Mouse (Mus musculus) induced T-regulatory cell, adult 2 months (primary cell): ENCODE data around the gene Zcchc13.

Source experiments
- DNase-seq: peaks from one replicate; pipeline ENCODE4 v3.0.0-alpha.2; 2012; ENCODE audit warnings: low read depth

The Zcchc13 gene

DNA sequence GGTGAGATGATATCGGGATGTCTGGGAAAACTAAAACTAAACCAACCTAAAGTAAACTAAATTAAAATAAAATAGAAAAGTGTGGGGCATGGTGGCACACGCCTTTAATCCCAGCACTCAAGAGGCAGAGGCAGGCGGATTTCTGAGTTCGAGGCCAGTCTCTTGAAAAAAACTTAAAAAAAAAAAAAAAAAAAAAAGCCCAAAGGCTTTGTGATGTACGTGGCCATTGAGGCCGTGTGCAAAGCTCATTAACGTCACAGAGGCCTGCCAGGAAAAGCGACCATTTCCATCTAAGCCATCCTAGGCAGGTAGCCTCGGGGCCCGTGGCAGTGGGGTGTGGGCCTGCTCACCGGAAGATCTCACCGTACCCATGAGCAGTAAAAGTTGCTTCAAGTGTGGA, at the start of gene Zcchc13:
Zcchc13 (plus strand) TSS at position 284 of the 400 bp plus-strand sequence.
- no peak for DNase-seq

DNA sequence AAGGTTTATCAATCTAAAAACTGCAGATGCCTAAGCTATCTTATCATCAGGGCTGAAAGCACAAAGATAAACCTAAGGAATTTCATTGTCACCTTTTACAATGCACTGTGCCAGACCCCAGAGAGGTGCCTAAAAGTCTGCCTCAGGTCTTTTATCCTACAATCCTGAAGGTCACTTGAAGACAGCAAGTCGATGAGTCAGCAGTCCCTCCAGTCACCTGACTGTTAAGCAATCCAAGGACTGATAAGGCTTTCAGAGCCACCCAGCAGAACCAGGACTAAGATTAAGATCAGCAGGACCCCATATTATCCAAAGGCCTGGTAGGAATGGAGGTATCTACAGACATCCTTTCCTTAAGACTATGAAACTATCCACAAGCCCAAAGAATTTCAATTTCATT, 46.1 kb upstream of the Zcchc13 start:
- DNase-seq: no peak

DNA sequence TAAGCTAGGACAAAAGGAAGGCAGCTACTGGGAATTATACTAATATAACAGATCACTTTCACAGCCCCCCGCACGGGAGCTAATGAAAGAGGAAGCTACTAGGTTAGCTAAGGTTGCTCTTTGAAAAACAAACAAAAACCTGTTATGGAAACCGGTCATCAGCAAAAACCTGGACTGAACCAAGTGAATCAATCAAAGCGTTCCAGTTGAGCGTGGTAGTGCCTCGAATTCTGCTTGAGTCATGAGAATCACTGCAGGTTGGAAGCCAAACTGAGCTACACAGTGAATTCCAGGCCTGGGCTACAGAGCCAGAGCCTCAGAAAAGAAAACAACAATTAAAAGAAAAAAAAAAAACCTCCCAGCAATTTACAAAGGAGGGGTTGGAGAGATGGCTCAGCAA, 38.3 kb upstream of the Zcchc13 start:
- no peak for DNase-seq

DNA sequence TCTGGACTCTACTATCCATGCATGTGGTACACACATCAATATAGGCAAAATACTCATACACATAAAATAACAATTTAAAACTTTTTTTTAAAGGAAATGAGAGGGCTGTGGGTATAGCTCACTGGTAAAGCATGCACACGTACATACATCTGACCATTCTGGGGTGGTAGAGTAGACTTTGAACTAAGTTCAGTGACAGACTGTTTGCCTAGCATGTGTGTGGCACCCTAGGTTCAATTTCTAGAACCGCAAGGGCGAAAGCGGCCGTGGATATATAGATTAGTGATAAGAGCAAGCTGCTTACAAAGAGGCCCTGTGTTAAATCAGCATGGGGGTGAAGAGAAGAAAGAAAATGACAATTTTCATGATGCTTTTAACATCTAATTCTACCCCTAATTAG, 27.8 kb upstream of the Zcchc13 start:
- DNase-seq: no peak

DNA sequence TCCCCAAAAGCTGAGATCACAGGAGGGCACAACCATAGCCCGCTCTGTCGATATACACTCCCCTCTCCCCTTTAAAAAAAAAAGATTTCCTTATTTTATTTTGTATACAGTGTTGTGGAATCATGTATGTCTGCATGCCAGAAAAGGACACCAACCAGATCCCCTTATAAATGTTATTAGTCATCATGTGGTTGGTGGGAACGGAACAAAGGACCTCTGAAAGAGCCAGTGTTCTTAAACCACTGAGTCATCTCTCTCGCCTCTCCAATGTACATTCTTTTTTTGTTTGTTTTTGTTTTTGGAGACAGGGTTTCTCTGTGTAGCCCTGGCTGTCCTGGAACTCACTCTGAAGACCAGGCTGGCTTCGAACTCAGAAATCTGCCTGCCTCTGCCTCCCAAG, 26.2 kb upstream of the Zcchc13 start:
- DNase-seq: no peak

DNA sequence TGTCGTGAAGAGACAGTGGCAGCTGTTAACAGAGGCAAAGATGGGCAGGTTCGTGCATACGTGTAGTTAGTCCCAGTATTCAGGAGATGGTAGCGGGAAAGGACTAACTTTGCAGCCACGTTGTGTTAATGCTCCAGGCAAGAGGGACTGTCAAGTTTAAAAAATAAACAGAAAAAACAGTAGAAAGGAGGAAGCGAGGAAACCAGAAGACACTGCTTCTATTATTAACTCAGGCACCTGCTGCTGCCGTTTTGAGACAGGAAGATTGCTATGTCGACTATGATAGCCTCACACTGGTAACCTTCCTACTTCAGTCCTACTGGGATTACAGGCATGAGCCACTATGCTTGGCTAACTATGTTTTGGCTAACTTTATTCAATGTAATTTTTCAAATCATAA, 24.9 kb upstream of the Zcchc13 start:
- DNase-seq: no peak

DNA sequence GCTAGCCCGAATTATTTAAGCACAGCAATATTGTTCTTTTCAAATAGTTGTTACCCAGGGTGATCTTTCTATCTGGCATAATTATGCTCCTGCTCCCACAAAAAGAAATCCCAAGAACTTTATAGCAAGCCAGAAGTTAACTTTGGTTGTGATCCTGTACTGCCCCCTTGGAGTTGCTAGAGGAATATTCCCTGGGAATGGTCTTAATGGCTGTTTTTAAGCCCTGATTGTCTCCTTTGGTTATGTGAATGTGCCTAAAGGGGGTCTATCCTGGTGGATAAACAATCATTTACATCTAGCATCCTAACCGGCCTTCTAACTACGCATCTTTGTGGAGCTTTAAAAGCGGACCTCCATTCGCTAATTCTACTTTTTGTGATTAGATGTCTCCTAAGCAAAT, 20.0 kb upstream of the Zcchc13 start:
- DNase-seq: no peak

DNA sequence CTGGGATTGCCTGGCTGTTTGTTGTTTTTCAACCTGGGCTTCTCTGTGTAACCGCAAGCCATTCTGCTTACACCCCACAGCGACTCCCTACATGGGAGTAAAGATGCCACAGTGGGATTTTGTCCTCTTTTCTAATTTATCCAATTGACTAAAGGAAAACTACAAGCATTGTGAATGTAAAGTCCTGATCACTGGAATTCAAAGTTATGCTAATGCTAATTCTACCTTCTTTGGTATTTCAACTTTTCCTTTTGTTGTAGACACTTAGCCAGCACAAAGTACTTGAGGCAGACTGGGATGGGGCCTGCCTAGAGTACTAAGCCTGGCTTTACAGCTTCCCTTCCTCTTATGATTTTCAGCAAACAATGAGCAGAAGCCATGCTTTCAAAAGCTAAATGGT, 18.9 kb upstream of the Zcchc13 start:
- DNase-seq: no peak

DNA sequence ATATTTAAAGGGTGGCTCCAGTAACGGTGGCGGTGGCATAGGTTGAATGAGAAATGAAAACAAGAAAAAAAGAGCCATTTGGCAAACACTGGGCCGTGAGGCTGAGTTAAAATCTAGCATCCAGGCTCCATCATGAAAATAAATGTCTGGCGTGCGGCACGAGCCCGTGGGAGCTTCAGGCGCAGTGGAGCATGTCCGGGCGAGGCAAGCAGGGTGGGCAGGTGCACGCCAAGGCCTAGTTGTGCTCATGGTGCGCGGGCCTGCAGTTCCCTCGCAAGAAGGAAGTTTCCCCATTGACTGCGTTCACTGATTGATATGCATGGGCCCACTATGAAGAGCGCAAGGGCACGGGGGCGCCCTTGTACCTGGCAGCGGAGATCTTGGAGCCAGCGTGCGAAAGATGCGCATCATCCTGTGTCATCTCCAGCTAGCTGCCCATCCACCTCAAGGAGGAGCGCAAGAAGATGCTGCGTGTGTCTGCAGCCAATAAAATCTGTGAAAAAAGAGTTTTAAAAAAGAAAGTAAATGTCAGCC, 15.6 kb upstream of the Zcchc13 start:
- DNase-seq: no peak

DNA sequence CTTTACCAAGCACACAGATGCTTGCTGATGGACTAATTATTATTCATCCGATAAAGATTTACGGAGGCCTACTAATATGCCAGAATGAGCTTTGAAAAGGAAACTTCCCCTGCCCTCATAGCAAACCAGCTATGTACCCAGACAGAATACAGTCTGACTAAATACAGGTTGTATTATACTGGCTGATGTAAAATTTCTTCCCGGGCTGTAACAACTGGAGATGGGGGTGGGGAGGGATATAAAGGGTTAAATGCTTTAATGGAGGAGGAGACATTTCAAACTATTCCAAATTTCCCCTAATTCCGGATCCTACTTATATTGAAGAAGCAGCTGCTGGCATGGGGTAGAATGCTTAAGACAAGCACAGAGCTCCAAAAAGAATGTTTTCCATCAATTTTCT, 14.9 kb upstream of the Zcchc13 start:
- no peak for DNase-seq

DNA sequence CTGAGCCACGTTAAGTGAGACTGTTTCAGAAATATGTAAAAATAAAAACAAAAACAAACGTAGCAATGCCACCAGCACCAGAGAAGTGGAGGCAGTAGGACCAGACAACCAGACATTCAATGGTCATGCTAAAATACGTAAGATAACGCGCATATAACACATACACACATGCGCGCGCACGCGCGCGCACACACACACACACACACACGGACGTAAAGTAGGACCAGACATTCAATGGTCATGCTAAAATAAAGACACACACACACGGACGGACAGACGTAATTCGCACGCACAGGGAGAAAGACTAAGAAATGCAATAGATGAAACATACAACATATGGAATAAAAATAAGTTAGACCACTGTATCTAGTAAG, 14.2 kb upstream of the Zcchc13 start:
- peak; percentile 71 for DNase-seq

DNA sequence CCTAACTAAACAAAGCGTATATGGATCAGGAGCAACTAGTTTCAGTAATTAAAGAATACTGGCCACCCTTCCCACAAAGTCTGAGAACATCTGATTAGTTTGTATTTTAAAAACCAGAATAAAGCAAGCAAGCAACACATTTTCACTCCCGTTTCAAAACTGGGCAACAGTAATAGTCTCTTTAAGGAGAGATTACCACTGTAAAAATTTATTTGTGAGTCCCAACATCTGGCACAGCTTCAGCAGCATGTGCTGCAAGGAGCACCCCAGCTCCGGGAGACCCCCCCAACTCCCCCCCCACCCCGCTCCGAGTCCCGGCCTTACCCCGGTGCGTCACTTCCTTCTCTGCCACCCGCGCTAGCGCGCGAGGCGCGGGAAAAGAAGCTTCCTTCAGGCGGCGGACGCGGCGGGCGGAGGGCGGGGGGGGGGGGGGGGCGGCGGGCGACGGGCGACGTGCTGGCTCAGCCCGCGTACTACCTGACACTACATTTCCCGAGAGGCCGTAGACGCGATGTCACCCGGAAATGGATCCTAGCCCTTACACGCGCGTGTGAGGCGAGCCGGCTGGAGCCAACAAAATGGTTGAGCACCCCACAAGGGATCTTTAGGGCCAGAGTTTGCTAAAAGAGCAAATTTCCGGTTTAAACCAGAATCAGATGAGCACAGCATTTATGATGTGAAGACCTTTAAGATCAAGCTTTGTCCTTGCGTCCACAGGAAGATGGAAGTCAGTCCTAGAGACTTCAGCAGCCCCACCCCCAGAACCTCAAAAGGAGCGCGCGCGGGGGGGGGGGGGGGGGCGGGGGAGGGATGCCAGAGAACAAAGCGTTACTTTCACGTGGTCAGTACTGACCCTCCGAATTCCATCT, 13.6 kb upstream of the Zcchc13 start:
- DNase-seq: peak; percentile 89

DNA sequence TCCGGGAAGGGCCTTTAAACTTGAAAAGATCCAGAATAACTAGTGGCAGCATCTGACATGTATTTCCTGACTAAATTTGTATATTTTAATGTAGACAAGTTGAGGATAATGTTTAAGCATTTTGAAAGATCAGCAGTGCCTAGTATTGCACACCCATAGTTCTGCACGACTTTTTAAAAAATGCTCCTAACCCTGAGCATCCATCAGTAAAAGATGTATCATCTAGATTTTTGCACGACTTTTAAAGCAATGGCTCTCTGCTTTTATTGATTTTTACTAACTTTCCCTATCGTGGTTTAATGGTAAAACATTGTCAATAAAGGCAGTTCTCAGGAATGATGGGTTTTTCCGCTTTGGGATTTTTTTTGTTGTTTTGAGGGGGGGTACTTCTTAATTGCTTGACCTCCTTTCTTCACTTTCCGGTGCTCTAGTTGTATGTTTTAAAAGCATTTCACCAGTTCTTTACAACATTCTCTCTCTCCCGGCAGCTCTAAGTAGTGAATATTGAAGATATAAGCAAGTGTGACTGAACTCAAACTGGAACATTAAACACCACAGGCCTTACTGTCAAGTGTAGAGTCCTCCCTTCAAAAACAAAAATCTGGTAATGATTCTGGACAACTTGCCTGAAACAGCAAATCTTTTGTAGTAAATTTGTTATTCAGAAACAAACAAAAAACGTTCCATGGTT, 12.8 kb upstream of the Zcchc13 start:
- peak; percentile 40 for DNase-seq

DNA sequence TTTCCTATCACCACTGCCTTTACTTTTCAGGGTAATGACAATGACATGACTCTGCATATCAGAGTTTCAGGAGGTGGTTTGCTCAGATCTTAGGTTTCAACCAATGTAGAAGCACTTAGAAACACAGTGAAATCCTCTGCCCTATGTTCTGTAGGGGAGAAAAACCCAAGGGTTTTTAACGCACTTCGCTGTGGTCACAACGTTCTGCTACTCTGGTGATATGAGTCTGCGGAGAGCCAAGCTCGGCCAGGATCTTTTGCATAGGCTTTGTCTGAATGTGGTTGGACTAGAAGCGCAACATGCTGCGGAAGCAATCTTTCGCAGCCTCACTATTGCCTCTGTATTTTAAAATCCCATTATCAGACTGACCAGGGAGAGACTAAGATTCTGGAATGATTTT, 8.6 kb upstream of the Zcchc13 start:
- DNase-seq: no peak

DNA sequence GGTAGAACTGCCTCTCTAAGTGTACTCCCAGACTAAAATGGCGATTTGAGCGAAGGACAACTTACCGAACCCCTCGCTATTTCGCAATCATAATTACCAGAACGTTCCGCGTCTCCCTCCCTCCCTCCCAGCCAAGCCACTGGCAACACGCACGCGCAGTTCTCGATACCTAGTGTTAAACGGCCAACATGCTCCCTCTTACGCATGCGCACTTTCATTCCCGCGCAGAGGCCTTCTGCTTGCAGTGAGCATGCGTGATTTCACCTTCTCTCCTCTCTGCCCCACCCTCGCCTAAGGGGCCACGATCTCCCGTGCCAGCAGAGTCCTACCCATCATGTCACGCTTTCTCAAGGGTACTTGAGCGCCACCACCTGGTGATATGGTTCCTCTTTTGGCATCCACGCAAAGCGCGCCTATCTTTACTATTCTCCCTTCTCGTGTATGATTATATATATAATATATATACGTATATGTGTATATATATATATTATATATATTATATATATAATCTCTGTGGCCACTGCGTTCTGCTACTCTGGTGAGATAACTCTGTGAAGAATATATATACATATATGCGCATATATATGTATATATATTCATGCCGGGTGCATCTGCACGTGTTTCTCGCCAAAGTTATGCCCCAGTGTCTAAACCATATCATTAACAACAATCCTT, 8.0 kb upstream of the Zcchc13 start:
- DNase-seq: peak; percentile 97

DNA sequence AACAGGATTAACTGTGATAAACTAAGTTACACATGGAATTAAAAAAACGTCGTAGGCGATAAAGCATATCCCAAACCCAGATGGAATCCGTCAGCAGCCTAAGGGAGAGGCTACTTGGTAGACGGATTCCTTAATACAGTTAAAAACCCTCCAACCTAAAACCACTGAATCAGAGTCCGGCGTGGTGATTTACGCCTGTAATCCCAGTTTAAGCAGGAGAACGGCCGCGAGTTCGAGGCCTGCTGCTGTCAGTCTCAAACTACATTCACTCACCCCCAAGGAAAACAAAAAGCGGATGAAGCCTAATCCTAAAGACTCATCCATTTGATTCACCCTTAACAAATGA, 7.5 kb upstream of the Zcchc13 start:
- no peak for DNase-seq

DNA sequence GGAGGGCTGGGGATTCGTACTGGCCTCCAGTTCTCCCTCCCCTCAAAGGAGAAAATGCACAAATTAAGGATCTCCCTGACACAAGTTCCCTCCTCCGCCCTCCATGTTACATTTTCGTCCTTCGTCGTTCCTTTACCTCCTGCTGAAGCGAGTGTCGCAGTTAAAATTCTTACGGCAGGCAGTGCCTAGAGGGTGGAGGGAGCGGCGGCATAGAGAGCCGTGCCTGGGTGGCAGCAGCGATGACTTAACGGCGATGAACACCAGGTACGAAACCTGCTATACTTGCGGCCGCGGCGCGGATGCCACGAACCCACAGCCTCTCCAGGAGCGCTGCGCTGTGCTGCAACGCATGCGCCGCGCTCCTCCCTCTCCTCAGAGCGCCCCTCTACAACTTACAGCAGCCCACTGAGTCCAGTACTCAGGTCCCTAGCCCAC, 7.0 kb upstream of the Zcchc13 start:
- peak; percentile 70 for DNase-seq

DNA sequence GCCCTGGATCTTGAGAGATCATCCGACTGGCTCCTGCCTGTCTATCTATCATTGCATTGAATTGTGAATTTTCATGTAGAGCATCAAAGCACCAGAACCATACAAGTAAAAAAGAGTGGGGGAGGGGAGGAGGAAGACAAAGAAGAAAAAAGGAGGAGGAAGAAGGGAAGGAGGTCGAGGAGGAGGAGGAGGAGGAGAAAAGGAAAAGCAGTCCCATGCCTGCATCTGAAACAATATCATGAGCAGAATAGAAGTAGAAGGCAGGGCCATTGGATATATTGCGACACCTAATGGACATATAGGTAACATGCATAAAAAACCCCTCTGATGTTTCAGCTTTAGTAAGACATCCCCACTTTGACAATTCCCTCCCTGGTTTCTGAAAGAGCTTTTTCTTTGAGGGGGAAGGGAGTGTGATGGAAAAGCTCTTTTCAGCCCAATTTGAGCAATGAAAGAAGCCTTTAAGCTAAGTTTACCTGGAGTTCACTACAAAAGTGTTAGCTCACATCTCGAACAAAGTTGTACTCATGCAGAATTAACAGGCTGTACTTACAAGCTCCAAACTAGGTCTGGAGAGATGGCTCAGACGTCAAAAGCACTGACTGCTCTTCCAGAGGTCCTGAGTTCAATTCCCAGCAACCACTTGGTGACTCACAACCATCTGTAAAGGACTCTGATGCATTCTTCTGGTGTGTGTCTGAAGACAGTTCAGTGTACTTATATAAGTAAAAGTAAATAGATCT, 5.8 kb upstream of the Zcchc13 start:
- DNase-seq: peak; percentile 57

DNA sequence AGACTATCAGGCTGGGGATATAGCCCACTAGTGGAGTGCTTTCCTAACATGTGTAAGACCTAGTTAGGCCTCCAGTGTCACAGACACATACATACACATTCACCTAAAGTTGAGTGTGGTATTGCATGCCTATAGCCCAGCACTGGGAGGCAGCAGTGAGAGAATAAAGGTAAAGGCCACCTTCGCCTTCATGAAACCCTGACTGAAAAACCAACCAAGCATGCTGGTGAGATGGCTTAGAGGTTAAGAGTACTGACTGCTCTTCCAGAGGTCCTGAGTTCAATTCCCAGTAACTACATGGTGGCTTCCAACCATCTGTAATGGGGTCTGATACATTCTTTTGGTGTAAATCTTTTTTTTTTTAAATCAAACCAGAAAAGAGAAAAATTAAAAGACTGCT, 1.5 kb upstream of the Zcchc13 start:
- peak; percentile 14 for DNase-seq

DNA sequence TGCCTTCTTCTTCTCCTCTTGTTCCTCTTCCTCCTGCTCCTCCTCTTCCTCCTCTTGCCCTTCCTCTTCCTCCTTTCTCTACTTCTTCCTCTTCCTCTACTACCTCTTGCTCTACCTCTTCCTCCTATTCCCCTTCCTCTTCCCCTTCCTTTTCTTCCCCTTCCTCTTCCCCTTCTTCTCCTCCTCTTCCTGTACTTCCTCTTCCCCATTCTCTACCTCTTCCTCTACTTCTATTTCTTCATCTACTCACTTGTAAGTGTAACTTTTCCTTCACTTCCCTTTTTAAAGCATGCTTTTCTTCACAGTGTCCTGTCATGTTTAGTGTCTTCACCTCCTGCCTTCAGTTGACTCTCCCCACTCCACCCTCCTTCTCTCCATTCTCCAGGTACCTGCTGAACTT, 3.5 kb downstream of the Zcchc13 start:
- no peak for DNase-seq

DNA sequence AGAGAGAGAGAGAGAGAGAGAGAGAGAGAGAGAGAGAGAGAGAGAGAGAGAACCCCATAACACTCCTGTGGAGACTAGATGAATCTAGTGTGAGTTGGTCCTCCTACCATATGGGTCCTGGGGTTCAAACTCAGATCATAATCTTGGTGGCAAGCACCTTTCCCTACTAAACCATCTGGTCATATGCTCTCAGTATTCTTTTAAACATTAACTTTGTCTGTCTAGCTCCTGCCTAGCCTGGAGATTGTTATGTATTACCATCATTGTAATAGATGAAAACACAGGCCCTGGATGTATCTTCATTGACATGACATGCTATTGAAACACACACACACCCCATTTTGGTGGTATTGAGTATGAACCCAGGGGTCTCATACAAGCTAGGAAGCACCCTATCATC, 5.6 kb downstream of the Zcchc13 start:
- DNase-seq: no peak

DNA sequence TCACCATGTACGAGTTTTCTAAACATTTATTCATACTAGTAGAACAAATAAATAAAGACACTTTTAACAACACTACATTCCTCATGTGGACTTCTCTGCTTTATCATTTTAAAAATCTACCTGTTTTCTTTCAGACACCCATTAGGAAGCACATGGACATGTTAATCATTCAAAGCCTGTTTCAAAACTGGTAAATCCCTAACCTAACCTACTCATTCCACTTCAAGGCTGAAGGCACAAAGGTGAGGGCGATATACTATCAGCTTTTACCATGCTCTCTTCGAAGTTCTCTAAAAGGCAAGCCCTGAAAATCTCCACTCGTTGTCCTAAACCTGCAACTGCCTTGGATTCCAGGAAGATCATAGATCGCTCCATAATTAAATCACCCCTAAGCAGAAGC, 8.2 kb downstream of the Zcchc13 start:
- no peak for DNase-seq
